Mouse (Mus musculus) gonadal fat pad, adult 2 months (tissue): ENCODE results near the gene Nek10. TPM values are rescaled to one million over a fixed set of nuclear protein-coding genes. Genes with fewer than 3 reads are reported as not detected.
"Not testable (repeated sequence)": the region's sequence is repeated elsewhere in the genome, so short reads cannot be mapped to it uniquely, and the experiment has no call there.

Experiments
- DNase-seq: peaks from one replicate; pipeline ENCODE4 v3.0.0-alpha.2; 2012; ENCODE audit warnings: low read depth
- polyA plus RNA-seq: library from polyadenylated mRNA; depleted of rRNA; stranded (reverse); fragments of >200 nt; gene quantifications from 2 replicates; pipeline ENCODE4 v1.2.3, GENCODE M21; 2012; rRNA removed

Nek10 gene
- polyA plus RNA-seq: 0.09 and 0.10 TPM in 2 replicates

GRCm38 (mm10) chr14:14803115-14803514 lies at the start of gene Nek10:
Gene Nek10 (plus strand): TSS chr14:14803415.
- DNase-seq: not testable (repeated sequence)

- DNase-seq: no peak
These were observed 22.0 kb upstream of the Nek10 start for GRCm38 (mm10) chr14:14781169-14781568.

GRCm38 (mm10) chr14:14784223-14784622 lies 19.0 kb upstream of the Nek10 start:
- DNase-seq: no peak

GRCm38 (mm10) chr14:14786979-14787378 lies 16.2 kb upstream of the Nek10 start:
- no peak for DNase-seq

- no peak for DNase-seq
These were observed 13.3 kb upstream of the Nek10 start for GRCm38 (mm10) chr14:14789840-14790470.

GRCm38 (mm10) chr14:14799861-14800260 lies 3.4 kb upstream of the Nek10 start:
- DNase-seq: no peak

GRCm38 (mm10) chr14:14800332-14800731 lies 2.9 kb upstream of the Nek10 start:
- no peak for DNase-seq

GRCm38 (mm10) chr14:14800810-14801209 lies 2.4 kb upstream of the Nek10 start:
- no peak for DNase-seq

- DNase-seq: no peak
These were observed 804 bp downstream of the Nek10 start for GRCm38 (mm10) chr14:14803921-14804517.

- no peak for DNase-seq
These were observed 1.4 kb downstream of the Nek10 start for GRCm38 (mm10) chr14:14804518-14805212.

GRCm38 (mm10) chr14:14832520-14833240 lies 29.5 kb downstream of the Nek10 start:
- no peak for DNase-seq

GRCm38 (mm10) chr14:14833498-14833897 lies 30.3 kb downstream of the Nek10 start:
- no peak for DNase-seq

GRCm38 (mm10) chr14:14834266-14834665 lies 31.1 kb downstream of the Nek10 start:
- no peak for DNase-seq

- DNase-seq: no peak
These were observed 34.4 kb downstream of the Nek10 start for GRCm38 (mm10) chr14:14837627-14838026.

- no peak for DNase-seq
These were observed 34.9 kb downstream of the Nek10 start for GRCm38 (mm10) chr14:14838109-14838508.

- DNase-seq: no peak
These were observed 39.7 kb downstream of the Nek10 start for GRCm38 (mm10) chr14:14842734-14843530.

GRCm38 (mm10) chr14:14852838-14853237 lies 49.6 kb downstream of the Nek10 start:
- DNase-seq: no peak

- no peak for DNase-seq
These were observed 57.1 kb downstream of the Nek10 start for GRCm38 (mm10) chr14:14860331-14860730.

- peak; percentile 5 for DNase-seq
These were observed 60.6 kb downstream of the Nek10 start for GRCm38 (mm10) chr14:14863690-14864356.

GRCm38 (mm10) chr14:14869239-14869638 lies 66.0 kb downstream of the Nek10 start:
- DNase-seq: no peak

GRCm38 (mm10) chr14:14870059-14870458 lies 66.8 kb downstream of the Nek10 start:
- no peak for DNase-seq
